Mouse (Mus musculus): Measurements from ENCODE around the gene Cldn5. TPM values are rescaled to one million over a fixed set of nuclear protein-coding genes. Genes with fewer than 3 reads are reported as not detected.

The Cldn5 gene
- polyA plus RNA-seq, 1 experiment from 2014 or later: 30.4 TPM

DNA sequence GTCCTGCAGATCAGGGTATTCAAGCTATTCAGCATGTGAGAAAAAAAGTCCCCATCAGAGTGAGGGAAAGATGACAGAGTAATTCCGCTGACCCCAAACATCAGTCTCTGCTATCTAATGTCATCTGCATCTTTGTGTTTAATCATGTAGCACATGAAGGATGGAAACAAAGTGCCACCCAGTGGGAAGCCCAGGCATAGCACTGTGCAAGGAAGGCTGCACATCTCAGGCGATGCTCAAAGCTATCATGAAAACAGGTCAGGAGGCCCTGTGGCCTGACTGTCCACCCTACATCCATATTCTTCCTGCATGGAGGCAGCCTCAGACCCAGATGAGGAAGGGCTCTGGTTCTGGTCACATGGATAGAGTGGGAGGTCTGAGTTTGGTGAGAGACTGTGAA is 22.2 kb downstream of the Cldn5 start:
- no peak for ATAC-seq (ENCODE audit: insufficient read depth, low FRiP score)
- H3K4me2 ChIP-seq (ENCODE audit: low read depth, low read length): no peak overlapping the region
- no peak overlapping the region for H3K27ac ChIP-seq (ENCODE audit: low read length)
- H3K27me3 ChIP-seq (ENCODE audit: control insufficient read depth, insufficient read depth, low read length): no peaks in the 10 kb centered on the region
- no peaks in the 10 kb centered on the region for H3K4me1 ChIP-seq (ENCODE audit: control insufficient read depth, insufficient read depth, low read length)
- H3K9me3 ChIP-seq (replicated peaks; ENCODE audit: control insufficient read depth, low read length): no peaks in the 10 kb centered on the region
- no peak overlapping the region for H3K4me3 ChIP-seq (replicated peaks; ENCODE audit: low read length)
- H3K9ac ChIP-seq (ENCODE audit: low read length): no peak overlapping the region
- WGBS: 83% methylated on average over 2 of the region's 2 CpGs
- peaks cover 6% of the 10 kb centered on the region; the same call in 1 of the 2 replicates for H3K36me3 ChIP-seq (ENCODE audit: control insufficient read depth, insufficient read depth, low read length)

DNA sequence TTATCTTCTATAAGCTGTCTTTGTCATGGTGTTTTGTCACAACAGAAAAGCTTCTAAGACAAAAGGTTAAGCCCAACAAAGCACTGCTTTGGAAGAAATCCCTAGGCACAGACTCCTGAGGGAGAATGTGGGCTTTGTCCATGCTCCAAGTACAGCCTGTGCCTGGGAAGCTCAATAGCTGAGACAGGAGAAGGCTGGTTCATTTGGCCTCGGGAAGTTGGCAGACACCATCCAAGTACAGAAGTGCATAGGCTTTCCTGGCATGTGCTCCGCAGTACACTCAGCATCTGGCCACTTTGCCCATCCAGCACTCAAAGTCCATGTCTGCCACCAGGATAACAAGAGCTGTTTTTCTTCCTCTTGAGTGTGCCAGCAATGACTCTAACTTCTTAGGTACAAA is 29.1 kb downstream of the Cldn5 start:
- 93% methylated on average over 2 of the region's 2 CpGs for WGBS
- no peaks in the 10 kb centered on the region for H3K27me3 ChIP-seq (ENCODE audit: control insufficient read depth, insufficient read depth, low read length)
- H3K4me2 ChIP-seq (ENCODE audit: low read depth, low read length): no peak overlapping the region
- no peak overlapping the region for H3K4me3 ChIP-seq (replicated peaks; ENCODE audit: low read length)
- ATAC-seq (ENCODE audit: insufficient read depth, low FRiP score): no peak
- H3K27ac ChIP-seq (ENCODE audit: low read length): no peak overlapping the region
- H3K9ac ChIP-seq (ENCODE audit: low read length): no peak overlapping the region
- H3K36me3 ChIP-seq (ENCODE audit: control insufficient read depth, insufficient read depth, low read length): peaks cover 18% of the 10 kb centered on the region
- H3K9me3 ChIP-seq (replicated peaks; ENCODE audit: control insufficient read depth, low read length): no peaks in the 10 kb centered on the region
- H3K4me1 ChIP-seq (ENCODE audit: control insufficient read depth, insufficient read depth, low read length): no peaks in the 10 kb centered on the region

DNA sequence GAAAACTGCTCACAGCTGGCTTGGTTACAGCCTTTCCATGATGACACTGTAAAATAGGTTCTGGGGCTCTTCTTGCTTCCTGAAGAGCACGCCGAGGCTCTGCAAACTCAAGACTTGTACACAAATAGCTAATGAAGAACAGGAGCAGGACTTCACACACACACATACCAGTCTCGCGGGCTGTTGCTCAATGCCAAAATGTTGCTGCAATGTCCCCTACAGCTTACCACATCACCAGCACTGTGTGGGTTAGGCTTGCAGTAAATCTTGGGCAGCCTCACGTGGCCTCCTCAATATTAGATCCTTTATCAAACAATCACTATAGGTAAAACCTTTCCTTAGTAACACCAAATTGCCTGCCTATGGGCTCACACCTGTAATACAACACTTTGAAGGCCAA is 32.4 kb downstream of the Cldn5 start:
- H3K27ac ChIP-seq (ENCODE audit: low read length): no peak overlapping the region
- no peak for ATAC-seq (ENCODE audit: insufficient read depth, low FRiP score)
- H3K9me3 ChIP-seq (replicated peaks; ENCODE audit: control insufficient read depth, low read length): no peaks in the 10 kb centered on the region
- no peak overlapping the region for H3K4me2 ChIP-seq (ENCODE audit: low read depth, low read length)
- no peak overlapping the region for H3K9ac ChIP-seq (ENCODE audit: low read length)
- H3K27me3 ChIP-seq (ENCODE audit: control insufficient read depth, insufficient read depth, low read length): no peaks in the 10 kb centered on the region
- peaks cover 9% of the 10 kb centered on the region for H3K4me1 ChIP-seq (ENCODE audit: control insufficient read depth, insufficient read depth, low read length)
- no peak overlapping the region for H3K4me3 ChIP-seq (replicated peaks; ENCODE audit: low read length)
- peaks cover 18% of the 10 kb centered on the region for H3K36me3 ChIP-seq (ENCODE audit: control insufficient read depth, insufficient read depth, low read length)
- WGBS: 87% methylated on average over 5 of the region's 5 CpGs

DNA sequence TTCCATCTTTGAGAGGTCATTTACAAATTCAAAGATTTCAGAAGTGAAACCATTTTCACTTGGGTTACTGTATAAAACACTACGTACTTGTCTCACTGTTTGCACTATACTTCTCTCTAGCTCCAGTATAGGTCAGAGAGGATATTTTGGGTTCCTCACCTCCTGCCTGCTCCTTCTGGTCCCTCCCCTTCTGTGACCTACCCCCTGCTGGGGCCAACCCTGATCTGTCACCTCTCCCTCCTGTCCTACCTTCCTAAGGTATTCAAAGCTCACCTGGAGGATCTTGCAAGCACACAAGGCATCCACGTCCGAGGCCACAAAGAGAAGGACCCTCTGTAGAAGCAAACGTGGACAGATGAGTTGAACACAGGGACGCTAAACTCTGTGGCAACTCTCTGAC is 34.4 kb downstream of the Cldn5 start:
- peak overlapping the region; percentile 73 for H3K9ac ChIP-seq (ENCODE audit: low read length)
- H3K4me2 ChIP-seq (ENCODE audit: low read depth, low read length): peak overlapping the region; percentile 79
- H3K4me3 ChIP-seq (replicated peaks; ENCODE audit: low read length): peak overlapping the region; percentile 65
- ATAC-seq (ENCODE audit: insufficient read depth, low FRiP score): peak; percentile 21; the same call in 1 of the 2 replicates
- 4% methylated on average over 5 of the region's 5 CpGs for WGBS
- no peaks in the 10 kb centered on the region for H3K9me3 ChIP-seq (replicated peaks; ENCODE audit: control insufficient read depth, low read length)
- H3K36me3 ChIP-seq (ENCODE audit: control insufficient read depth, insufficient read depth, low read length): 0 out of 2 replicates have a peak, but pooled peaks cover 7% of the 10 kb centered on the region
- H3K4me1 ChIP-seq (ENCODE audit: control insufficient read depth, insufficient read depth, low read length): peaks cover 9% of the 10 kb centered on the region
- H3K27me3 ChIP-seq (ENCODE audit: control insufficient read depth, insufficient read depth, low read length): no peaks in the 10 kb centered on the region
- no peak overlapping the region for H3K27ac ChIP-seq (ENCODE audit: low read length)

DNA sequence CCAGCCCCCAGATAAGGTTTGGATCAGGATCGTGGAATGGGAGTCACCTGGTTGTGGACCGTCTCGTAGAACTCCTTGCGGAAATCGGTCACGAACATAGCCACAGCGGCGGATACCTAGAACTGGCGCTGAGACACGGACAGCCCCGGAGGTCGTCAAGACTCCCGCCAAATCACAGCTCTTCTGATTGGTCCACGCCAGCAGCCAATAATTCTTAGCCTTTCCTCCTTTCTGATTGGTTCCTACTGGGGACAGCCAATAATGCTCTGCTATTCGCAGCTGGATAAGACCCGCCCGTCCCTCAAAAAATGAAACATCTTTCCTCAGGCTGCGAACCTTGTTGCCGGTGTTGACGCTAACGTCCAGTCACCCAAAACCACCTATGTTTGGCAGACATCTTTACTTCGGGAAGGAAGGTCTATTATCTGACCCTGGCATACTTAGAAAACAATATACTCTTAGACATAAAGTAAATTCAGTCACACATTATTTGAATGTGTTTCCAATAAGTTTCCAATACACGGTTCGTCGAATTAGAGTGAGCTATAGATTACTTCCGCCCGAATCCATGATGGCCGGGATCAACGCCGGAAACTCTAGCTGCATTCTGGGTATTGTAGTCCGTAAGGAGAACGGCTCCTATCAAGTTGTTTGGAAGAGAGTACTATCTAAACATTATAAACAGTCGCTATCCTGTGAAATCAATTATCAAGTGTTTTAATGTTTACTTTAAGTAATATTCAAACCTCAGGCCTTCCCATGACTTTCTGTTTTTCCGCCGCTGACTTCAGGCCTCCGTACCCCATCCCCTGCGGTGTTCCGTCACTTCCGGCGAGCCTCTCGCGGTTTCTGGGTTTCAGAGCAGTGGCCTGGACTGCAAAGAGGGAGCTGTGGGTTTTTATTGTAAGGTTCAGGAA is 35.1 kb downstream of the Cldn5 start, which contains the start of the genes Ufd1 and Cdc45:
Gene Ufd1 (plus strand): TSS at position 312 of the 917 bp plus-strand sequence.
Gene Cdc45 (minus strand): TSS at position 520 of the 917 bp plus-strand sequence.
- H3K4me3 ChIP-seq (replicated peaks; ENCODE audit: low read length): peak within 1 kb of the TSS; percentile 65
- no peaks in the 10 kb centered on the region for H3K27me3 ChIP-seq (ENCODE audit: control insufficient read depth, insufficient read depth, low read length)
- peak within 1 kb of the TSS; percentile 79 for H3K4me2 ChIP-seq (ENCODE audit: low read depth, low read length)
- H3K36me3 ChIP-seq (ENCODE audit: control insufficient read depth, insufficient read depth, low read length): 0 out of 2 replicates have a peak, but pooled peaks cover 4% of the 10 kb centered on the region
- H3K27ac ChIP-seq (ENCODE audit: low read length): peak within 1 kb of the TSS; percentile 77
- peak within 1 kb of the TSS; percentile 88 for H3K9ac ChIP-seq (ENCODE audit: low read length)
- no peaks in the 10 kb centered on the region for H3K9me3 ChIP-seq (replicated peaks; ENCODE audit: control insufficient read depth, low read length)
- peak; percentile 96 for ATAC-seq (ENCODE audit: insufficient read depth, low FRiP score)
- H3K4me1 ChIP-seq (ENCODE audit: control insufficient read depth, insufficient read depth, low read length): peaks cover 9% of the 10 kb centered on the region
- under 1% methylated on average over 42 of the region's 42 CpGs for WGBS

DNA sequence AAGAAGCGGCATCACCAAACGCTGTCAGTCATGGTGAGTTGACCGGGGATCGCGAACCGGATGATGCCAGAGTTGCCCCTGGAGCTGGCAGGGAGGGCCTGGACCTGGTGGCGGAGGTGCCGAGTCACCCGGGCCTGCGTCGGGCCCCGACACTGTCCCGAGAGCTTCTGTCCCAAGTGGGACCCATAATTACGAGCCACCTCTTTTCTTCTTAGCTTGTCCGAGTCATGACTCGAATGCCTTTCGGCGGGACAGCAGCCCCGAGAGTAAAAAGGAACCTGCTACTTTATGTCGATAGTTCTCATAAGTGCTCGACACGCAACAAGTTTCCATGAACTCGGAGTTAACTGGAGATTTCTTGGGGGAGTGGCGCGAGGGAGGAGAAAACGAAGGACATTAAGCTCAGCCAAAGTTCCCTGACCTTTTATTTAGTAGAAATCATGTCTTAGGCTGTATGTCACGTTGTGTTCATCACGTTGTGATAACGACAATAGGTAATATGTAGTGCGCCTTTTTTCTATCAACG is 35.8 kb downstream of the Cldn5 start:
- Histone ChIP-seq H3K36me3 (ENCODE audit: control insufficient read depth, insufficient read depth, low read length) (peaks cover under 1% of the 10 kb centered on the region; the same call in 1 of the 2 replicates), H3K27ac (ENCODE audit: low read length) (peak overlapping the region; percentile 77), H3K27me3 (ENCODE audit: control insufficient read depth, insufficient read depth, low read length) (no peaks in the 10 kb centered on the region), H3K4me2 (ENCODE audit: low read depth, low read length) (peak overlapping the region; percentile 58), H3K9ac (ENCODE audit: low read length) (peak overlapping the region; percentile 88), H3K9me3 (replicated peaks; ENCODE audit: control insufficient read depth, low read length) (no peaks in the 10 kb centered on the region), H3K4me1 (ENCODE audit: control insufficient read depth, insufficient read depth, low read length) (peaks cover 9% of the 10 kb centered on the region), H3K4me3 (replicated peaks; ENCODE audit: low read length) (peak overlapping the region; percentile 65)
- under 1% methylated on average over 31 of the region's 31 CpGs for WGBS
- peak; percentile 22 for ATAC-seq (ENCODE audit: insufficient read depth, low FRiP score)

DNA sequence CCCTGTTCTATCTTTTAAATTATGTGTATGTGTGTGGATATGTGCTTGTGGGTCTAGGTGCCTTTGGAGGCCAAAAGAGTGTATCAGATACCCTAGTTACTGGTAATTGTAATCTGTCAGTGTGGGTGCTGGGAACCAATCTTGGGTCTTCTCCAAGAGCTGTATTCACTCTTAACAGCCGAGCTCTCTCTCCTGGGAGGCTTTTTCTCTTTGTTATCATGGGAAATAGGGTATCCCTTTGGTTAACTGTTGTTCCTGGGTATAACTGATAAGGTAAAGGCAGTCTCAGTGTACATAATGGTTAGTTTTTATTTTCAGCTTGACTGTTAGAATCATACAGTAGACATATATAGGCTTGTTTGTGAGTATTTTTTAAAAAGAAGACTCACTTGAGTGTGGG is 45.7 kb downstream of the Cldn5 start:
- no peaks in the 10 kb centered on the region for H3K4me1 ChIP-seq (ENCODE audit: control insufficient read depth, insufficient read depth, low read length)
- ATAC-seq (ENCODE audit: insufficient read depth, low FRiP score): no peak
- no peak overlapping the region for H3K27ac ChIP-seq (ENCODE audit: low read length)
- H3K4me2 ChIP-seq (ENCODE audit: low read depth, low read length): no peak overlapping the region
- no peaks in the 10 kb centered on the region for H3K9me3 ChIP-seq (replicated peaks; ENCODE audit: control insufficient read depth, low read length)
- H3K4me3 ChIP-seq (replicated peaks; ENCODE audit: low read length): no peak overlapping the region
- H3K9ac ChIP-seq (ENCODE audit: low read length): no peak overlapping the region
- no peaks in the 10 kb centered on the region for H3K27me3 ChIP-seq (ENCODE audit: control insufficient read depth, insufficient read depth, low read length)
- WGBS: 64% methylated on average over 1 of the region's 1 CpGs
- peaks cover 60% of the 10 kb centered on the region for H3K36me3 ChIP-seq (ENCODE audit: control insufficient read depth, insufficient read depth, low read length)

DNA sequence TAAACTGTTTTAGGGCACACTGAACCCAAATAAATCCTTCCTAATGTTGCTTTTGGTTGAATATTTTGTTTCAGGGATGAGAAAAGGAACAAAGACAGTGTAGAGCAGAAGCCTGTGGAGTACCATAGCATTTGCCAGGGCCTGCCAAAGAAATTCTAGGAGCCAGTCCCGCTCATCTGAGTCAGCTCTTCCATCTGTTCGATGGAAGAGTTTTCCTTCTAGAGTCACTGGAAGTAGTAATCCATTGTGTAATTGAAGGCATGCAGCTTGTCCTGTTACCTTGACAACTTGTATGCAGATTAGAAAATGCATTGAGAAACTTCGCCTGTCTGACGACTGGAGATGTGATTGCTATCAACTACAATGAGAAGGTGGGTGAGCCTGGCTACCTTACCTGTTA is 46.3 kb downstream of the Cldn5 start:
- Histone ChIP-seq H3K4me1 (ENCODE audit: control insufficient read depth, insufficient read depth, low read length) (no peaks in the 10 kb centered on the region), H3K4me2 (ENCODE audit: low read depth, low read length) (no peak overlapping the region), H3K36me3 (ENCODE audit: control insufficient read depth, insufficient read depth, low read length) (peaks cover 61% of the 10 kb centered on the region), H3K9me3 (replicated peaks; ENCODE audit: control insufficient read depth, low read length) (no peaks in the 10 kb centered on the region), H3K4me3 (replicated peaks; ENCODE audit: low read length) (no peak overlapping the region), H3K9ac (ENCODE audit: low read length) (no peak overlapping the region), H3K27ac (ENCODE audit: low read length) (no peak overlapping the region), H3K27me3 (ENCODE audit: control insufficient read depth, insufficient read depth, low read length) (no peaks in the 10 kb centered on the region)
- 78% methylated on average over 4 of the region's 4 CpGs for WGBS
- ATAC-seq (ENCODE audit: insufficient read depth, low FRiP score): no peak

All from stomach, embryonic 16.5 days (tissue).